Mouse (Mus musculus): Measurements from ENCODE around the gene Tfip11. TPM values are rescaled to one million over a fixed set of nuclear protein-coding genes. Genes with fewer than 3 reads are reported as not detected.

Tfip11 gene
- total RNA-seq, 1 experiment from 2014 or later: 22.2 TPM

DNA sequence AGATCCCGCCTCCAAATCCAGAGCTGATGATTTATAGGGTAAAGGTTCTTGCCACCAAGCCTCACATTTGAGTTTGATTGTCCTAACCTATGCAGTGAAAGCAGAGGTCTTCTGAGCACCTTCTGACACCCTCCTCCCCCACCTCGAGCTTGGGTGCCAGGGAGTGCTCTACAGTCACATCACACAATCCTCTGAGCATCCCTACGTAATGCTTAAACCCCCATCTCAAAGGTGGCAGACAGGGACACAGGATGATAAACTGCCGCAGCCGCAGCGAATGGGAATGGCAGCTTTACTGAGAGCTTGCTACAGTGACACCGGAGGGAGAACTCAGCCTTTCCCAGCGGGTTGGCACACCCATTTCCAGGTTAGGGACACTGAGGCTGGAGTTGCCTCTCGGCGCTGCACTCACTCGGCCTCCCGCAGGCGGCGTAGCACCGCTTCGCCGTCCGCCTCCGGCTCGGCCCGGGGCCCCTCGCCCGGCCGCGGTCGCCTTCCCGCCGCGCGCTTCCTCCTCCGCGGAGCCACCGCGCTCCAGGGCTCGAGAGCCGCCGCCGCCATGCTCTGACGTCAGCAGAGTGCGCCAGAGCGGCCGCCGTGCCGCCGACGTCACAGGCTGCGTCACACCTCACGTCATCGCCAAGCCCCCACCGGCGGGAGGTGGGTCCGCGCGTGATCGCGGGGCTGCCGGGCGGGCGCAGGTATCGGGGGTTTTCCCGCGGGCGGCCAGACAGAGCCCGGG, 16.5 kb downstream of the Tfip11 start, which contains the start of the genes Srrd and Hps4:
Gene Srrd (minus strand): TSS at position 578 of the 742 bp plus-strand sequence.
Gene Hps4 (plus strand): TSS at position 621 of the 742 bp plus-strand sequence.
- peak; percentile 44 to 79 for ATAC-seq (replicated peaks in 1 of 2; ENCODE audit: insufficient read depth in 1 of 2, low FRiP score in 2 of 2, low TSS enrichment in 1 of 2, low read depth in 1 of 2, poor library complexity in 2 of 2, severe bottlenecking in 2 of 2)

DNA sequence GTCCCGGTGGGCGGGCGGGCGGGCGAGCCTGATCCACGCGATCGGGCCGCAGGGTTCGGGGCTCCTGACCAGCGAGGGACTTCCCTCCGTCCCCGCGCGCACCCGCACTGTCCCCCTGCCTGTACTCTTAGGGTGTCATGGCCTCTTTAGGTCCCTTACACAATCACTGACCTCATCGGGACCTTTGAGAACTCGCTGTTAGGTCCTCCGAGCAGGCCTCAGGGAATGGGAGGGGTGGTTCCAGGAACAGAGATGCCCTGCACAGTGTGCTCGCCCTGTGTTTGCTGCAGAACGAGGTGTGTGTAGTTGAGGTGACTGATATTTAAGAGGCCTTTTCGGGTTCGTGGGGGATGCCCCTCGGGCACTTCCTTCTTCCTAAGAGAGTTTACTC, 17.0 kb downstream of the Tfip11 start:
- peak; percentile 41 to 50; a peak in 3 of 4 replicates for ATAC-seq (replicated peaks in 1 of 2; ENCODE audit: insufficient read depth in 1 of 2, low FRiP score in 2 of 2, low TSS enrichment in 1 of 2, low read depth in 1 of 2, poor library complexity in 2 of 2, severe bottlenecking in 2 of 2)

DNA sequence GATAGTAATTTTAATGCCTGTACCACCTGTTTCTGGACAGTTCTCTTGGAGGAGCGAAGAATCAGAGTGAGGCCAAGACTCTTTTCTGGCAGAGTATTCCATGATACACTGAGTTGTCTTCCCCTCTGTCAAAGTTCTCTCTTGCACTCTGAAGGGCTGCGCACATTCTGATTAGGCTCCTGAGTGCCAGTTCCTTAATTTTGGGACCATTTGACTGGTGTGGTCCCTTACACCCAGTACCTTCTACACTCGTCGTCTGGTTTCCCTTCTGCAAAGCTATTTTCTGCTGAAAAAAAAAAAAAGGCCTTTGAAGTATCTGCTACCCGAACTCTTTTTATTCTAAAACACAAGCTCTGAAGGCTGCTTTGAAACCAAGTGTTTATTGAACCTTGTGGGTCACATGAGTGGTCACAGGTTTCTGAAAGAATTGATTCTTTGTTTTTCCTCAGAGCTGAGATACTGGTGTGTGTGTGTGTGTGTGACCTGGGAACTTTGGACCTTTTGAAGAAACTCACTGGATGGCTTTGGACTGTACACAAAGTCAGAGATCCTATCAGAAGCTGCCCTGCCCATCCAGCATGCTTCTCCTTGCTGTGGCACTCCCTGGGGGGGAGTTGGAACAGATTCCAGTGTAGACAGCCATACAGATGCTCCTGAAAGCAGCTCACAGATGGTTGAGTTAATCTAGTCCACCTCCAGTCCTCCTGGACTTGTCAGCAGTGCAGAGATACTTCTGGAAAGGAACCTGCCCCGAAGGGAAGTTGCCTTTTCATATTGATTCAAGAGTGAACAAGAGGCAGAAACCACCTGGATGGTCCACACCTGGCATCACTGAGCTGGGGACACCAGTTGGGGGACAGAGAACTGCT, 18.2 kb downstream of the Tfip11 start:
- ATAC-seq (replicated peaks in 1 of 2; ENCODE audit: insufficient read depth in 1 of 2, low FRiP score in 2 of 2, low TSS enrichment in 1 of 2, low read depth in 1 of 2, poor library complexity in 2 of 2, severe bottlenecking in 2 of 2): no peak

DNA sequence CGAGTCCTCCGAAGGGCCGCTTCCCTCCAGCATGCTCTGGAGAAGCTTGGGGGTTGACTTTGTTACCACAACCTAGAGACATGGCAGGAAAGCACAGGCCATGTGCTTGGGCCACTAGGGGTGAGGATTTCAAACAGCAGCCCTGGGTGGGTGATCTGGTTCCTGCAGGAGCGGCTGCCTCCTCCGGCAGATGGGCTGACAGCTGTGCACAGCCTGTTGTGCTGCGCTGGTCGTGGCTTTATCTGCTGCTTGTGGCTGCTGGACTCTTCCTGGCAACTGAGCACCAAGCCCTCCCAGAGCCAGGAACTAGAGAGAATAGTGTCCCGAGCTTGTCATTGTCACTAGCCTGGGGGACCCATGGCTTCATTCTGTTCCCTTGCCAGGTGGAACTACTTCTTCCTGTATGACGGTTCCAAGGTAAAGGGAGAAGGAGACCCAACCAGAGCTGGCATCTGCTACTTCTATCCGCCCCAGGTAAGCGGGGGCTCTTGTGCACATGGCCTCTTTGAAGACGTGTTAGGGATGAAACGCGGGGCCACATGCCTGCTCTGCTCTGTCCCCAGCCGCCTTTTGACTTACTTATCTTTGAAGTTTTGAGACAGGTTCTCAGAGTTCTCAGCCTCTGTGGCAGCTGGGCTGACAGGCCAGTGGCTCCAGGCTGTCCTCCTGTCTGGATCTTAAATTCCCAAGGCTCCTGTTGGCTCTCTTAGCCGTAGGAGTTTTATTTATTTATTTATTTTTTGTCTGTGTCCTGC, 20.2 kb downstream of the Tfip11 start:
- ATAC-seq (replicated peaks in 1 of 2; ENCODE audit: insufficient read depth in 1 of 2, low FRiP score in 2 of 2, low TSS enrichment in 1 of 2, low read depth in 1 of 2, poor library complexity in 2 of 2, severe bottlenecking in 2 of 2): no peak

DNA sequence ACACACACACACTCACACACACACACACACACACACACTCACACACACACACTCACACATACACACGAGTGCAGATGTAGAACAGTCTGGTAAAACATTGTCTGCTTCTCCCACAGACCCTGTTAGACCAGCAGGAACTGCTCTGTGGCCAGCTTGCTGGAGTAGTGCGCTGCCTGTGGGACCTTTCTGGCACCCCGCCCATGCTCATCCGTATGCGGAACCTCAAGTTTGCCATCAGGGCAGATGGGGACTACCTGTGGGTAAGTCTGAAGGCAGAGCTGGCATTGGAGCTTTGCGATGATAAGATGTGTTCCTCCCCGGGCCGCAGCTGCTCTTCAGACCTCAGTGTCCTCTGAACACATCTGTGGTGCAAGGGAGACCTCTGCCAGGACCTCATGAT, 23.0 kb downstream of the Tfip11 start:
- ATAC-seq (replicated peaks in 1 of 2; ENCODE audit: insufficient read depth in 1 of 2, low FRiP score in 2 of 2, low TSS enrichment in 1 of 2, low read depth in 1 of 2, poor library complexity in 2 of 2, severe bottlenecking in 2 of 2): no peak

DNA sequence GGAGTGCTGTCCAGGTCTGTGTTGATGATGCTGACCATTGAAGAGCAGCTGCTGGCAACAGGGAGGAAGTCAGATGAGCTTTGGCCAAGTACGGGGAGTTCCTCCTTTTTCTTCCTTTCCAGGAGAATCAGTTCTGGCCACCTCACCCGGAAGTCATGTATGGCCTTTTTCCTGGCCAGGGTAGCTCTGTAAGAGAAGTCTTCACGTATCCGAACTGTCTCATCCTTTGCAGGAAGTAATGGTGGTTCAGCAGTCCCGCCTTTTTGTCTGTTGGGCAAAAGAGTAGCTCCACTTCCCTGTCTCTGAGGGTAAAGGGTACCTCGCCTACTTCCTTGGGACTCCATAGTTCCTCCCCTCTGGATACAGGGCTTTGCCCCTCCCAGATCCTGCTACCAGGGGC, 29.3 kb downstream of the Tfip11 start:
- ATAC-seq (replicated peaks in 1 of 2; ENCODE audit: insufficient read depth in 1 of 2, low FRiP score in 2 of 2, low TSS enrichment in 1 of 2, low read depth in 1 of 2, poor library complexity in 2 of 2, severe bottlenecking in 2 of 2): no peak; a peak in 1 of 4 replicates

DNA sequence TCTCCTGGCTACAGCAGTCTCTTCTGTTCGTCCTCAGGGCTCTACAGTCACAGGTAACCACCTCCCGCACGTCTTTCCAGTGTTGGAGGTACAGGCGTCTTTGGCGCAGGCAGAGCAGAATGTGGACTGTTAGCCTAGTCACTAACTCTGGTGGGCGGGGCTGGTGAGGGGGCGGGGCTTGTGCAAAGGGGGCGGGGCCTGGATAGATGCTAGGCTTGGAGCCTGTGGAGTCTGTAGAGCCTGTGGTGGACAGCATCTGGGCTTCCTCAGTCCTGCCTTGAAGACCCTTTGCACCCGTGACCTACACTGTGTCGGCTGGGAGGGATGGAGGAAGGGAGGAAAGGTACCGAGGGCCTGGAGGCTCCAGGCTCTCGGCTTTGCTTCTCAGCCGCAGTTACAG, 29.8 kb downstream of the Tfip11 start, which contains the start of gene Gm6583:
Gene Gm6583 (minus strand): TSS at position 124 of the 400 bp plus-strand sequence.
- ATAC-seq (replicated peaks in 1 of 2; ENCODE audit: insufficient read depth in 1 of 2, low FRiP score in 2 of 2, low TSS enrichment in 1 of 2, low read depth in 1 of 2, poor library complexity in 2 of 2, severe bottlenecking in 2 of 2): no peak

DNA sequence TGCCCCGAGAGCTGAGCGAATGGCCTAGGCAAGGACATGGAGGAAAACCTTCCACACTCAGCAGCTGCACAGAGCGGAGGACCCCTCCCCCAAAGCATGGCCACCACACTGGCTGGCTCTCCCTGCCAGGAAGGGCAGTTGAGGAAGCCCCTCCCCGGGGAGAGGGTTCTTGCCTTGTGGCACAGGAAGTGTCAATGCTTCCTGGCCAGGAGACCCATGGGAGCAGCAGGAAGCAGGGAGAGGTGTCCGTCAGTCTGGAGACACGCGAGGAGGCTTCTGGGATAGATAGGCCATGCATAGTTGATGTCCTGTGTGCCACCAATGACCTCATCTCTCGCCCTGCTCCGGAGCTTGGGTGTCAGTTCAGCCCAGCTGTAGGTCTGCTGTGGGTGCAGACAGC, 30.2 kb downstream of the Tfip11 start:
- no peak for ATAC-seq (replicated peaks in 1 of 2; ENCODE audit: insufficient read depth in 1 of 2, low FRiP score in 2 of 2, low TSS enrichment in 1 of 2, low read depth in 1 of 2, poor library complexity in 2 of 2, severe bottlenecking in 2 of 2)

DNA sequence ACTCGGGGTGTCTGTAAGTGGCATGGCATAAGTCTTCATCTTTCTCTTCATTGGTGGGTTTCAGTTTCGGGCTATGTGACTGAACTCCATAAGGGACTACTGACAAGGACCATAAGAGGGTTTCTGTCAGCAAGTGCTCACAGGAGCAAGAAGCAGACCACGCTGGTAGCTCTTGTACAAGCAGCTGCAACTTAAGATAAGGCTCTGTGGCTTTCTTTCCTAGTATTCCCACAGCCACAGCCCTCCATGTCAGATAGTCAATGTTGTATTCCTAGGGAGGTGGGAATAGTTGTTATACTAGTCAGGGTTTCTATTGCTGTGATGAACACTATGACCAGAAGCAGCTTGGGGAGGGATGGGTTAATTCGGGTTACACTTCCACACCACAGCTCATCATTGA, 33.4 kb downstream of the Tfip11 start:
- ATAC-seq (replicated peaks in 1 of 2; ENCODE audit: insufficient read depth in 1 of 2, low FRiP score in 2 of 2, low TSS enrichment in 1 of 2, low read depth in 1 of 2, poor library complexity in 2 of 2, severe bottlenecking in 2 of 2): no peak

DNA sequence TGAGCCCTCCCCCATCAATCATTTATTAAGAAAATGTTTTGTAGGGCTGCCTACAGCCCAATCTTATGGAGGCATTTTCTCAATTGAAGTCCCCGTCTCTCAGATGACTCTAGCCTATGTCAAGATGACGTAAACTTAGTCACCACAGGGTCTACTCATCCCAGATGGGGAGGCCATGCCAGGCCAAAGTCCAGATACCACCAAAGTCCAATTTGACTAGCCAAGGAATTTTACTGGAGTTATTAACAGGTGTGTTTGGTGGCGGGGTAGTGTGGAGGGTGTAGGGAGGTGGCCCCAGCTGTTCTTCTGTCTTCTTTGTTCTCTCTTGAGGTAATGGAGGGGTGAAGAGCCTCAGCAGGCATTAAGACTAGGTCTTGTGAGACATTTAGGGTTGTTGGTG, 33.9 kb downstream of the Tfip11 start:
- no peak for ATAC-seq (replicated peaks in 1 of 2; ENCODE audit: insufficient read depth in 1 of 2, low FRiP score in 2 of 2, low TSS enrichment in 1 of 2, low read depth in 1 of 2, poor library complexity in 2 of 2, severe bottlenecking in 2 of 2)

DNA sequence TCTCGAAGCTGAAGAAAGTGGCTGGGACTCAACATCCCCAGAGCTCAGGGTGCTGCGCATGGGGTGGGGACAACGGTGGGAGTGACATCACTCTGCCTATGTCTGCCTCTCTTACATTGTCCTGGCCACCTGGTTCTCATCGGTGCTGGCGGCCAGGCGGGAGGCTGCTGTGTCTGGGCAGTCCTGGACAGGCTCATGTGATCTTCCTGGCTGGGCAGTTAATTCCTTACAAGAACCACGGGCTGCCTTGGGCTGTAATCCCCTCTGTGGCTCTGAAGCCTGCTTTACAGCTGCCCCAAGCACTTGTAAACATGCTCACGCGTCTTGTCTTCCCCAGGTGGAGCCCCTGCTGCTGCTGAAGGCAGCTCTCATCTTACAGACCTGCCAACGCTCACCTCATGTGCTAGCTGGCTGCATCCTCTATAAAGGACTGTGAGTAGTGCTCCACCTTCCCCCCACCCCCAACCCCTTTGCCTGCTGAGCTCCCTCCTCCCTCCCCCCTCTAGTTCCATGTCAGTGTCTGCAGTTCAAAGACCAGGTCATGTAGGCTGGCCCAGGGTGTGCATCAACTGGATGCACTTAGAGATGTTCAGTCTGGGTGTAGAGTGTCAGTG, 38.1 kb downstream of the Tfip11 start:
- no peak for ATAC-seq (replicated peaks in 1 of 2; ENCODE audit: insufficient read depth in 1 of 2, low FRiP score in 2 of 2, low TSS enrichment in 1 of 2, low read depth in 1 of 2, poor library complexity in 2 of 2, severe bottlenecking in 2 of 2)

DNA sequence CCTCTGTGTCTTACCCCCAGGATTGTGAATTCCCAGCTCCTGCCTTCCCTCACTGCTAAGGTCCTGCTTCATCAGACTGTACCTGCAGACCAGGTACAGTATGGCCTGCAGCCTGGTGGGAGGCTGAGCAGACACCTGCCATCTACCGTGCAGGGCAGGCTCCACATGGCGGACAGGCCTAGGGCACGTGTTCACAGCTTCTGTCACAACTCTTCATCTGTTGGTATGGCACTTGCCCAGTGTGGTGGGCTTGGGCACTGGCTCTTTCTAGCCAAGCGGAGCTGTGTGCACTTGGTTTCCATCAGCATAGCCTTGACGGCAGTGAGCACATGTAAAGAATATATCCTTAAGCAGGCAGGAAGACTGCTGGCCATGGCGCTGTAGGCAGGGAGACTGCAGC, 40.7 kb downstream of the Tfip11 start:
- ATAC-seq (replicated peaks in 1 of 2; ENCODE audit: insufficient read depth in 1 of 2, low FRiP score in 2 of 2, low TSS enrichment in 1 of 2, low read depth in 1 of 2, poor library complexity in 2 of 2, severe bottlenecking in 2 of 2): no peak

DNA sequence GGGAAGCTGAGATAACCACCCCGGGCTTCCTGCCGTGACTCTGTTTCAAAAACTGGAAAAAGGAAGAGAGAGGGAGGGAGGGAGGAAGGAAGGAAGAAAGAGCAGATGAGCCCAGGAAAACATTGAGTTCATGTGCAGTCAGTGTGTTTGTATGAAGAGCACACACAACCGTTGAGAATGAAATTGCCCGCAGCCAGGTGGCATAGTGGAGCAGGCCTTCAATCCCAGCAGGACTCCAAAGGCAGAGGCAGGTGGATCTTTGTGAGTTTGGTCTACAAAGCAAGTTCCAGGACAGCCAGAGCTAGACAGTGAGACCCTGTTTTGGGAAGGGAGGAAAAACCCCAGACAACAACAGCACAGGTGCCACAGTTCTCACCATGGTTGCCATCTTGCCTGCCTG, 41.2 kb downstream of the Tfip11 start:
- no peak for ATAC-seq (replicated peaks in 1 of 2; ENCODE audit: insufficient read depth in 1 of 2, low FRiP score in 2 of 2, low TSS enrichment in 1 of 2, low read depth in 1 of 2, poor library complexity in 2 of 2, severe bottlenecking in 2 of 2)

DNA sequence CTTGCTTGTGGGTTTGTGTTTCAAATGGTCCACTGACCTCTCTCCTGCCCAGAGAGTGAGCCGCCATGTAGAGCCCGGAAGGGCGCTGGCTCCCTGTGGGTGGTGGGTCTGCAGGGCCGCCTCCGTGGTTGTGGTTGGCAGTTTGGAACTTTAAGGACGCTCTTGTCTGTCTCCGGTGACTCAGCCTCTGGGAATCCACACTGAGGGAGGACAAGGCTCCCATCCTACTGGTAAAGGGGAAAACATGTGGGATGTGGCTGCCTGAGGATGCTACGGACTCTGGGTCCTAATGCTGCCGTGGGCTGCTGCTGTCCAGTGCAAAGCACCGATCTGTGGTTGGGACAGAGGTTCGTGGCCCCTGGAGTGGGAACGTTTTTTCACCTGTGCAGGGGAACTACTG, 41.8 kb downstream of the Tfip11 start:
- no peak for ATAC-seq (replicated peaks in 1 of 2; ENCODE audit: insufficient read depth in 1 of 2, low FRiP score in 2 of 2, low TSS enrichment in 1 of 2, low read depth in 1 of 2, poor library complexity in 2 of 2, severe bottlenecking in 2 of 2)

DNA sequence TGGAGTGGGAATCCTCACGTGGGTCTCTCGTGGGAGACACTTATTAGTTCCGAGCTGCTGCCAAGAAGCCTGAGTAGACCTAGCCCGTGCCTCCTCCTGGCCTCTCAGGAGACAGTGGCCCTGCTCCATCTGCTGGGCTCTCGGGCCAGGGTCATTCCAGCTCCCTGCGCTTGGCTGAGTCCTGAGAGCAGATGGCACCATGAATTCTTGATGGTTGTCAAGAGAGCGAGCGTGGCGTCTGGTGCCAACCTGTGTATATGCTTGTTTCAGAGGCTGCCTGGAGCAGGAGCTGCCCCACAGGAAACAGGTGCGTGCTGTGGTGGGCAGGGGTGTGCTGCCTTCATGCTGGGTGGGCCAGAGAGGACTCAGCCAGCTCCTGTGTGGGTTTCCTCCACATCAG, 42.5 kb downstream of the Tfip11 start:
- ATAC-seq (replicated peaks in 1 of 2; ENCODE audit: insufficient read depth in 1 of 2, low FRiP score in 2 of 2, low TSS enrichment in 1 of 2, low read depth in 1 of 2, poor library complexity in 2 of 2, severe bottlenecking in 2 of 2): peak; percentile 27 to 30; a peak in 3 of 4 replicates

DNA sequence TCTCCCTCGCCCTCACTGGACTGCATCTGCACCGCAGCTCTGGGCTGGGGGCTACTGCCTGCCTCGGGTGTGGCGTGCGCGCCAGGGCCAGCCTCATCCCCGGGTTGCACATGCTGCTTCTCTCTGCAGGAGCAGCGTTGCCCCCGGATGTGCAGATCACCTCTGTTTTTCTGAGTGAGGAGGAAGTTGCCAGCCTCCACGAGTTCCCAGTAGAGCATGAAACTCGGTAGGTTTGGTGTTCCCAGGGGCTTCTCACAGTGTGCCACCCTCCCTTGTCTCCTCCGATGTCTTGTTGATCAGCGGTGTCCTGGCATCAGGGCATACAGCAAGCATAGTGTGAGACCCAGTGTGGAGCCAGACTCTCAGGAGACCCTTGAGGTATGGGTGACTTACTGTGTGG, 43.2 kb downstream of the Tfip11 start:
- ATAC-seq (replicated peaks in 1 of 2; ENCODE audit: insufficient read depth in 1 of 2, low FRiP score in 2 of 2, low TSS enrichment in 1 of 2, low read depth in 1 of 2, poor library complexity in 2 of 2, severe bottlenecking in 2 of 2): no peak

DNA sequence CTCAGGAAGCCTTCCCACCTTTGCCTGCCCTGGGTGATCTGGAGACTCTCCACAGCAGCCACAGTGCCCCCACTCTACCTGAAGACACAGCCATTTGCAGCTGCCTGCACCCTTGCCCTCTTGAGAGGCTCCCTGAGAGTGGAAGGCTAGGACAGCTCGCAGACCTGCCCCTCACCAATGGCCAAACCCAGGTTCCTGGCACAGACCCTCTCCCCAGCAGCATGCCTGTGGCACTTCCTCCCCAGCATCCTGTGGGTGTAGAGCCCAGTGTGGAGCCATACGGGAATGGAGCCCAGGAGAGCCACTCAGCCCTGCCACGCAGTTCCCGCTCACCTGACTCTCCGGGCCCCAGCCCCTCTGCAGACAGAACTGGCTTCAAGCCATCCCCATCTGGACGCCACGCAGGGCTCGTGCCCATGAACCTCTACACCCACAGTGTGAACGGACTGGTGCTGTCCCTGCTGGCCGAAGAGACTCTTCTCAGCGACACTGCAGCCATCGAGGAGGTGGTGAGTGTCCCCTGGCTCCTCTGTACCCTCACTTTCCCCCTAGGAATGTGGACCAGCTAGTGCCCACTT, 44.2 kb downstream of the Tfip11 start:
- ATAC-seq (replicated peaks in 1 of 2; ENCODE audit: insufficient read depth in 1 of 2, low FRiP score in 2 of 2, low TSS enrichment in 1 of 2, low read depth in 1 of 2, poor library complexity in 2 of 2, severe bottlenecking in 2 of 2): no peak
